Mouse (Mus musculus) cerebellum, postnatal 36 days (tissue): ENCODE data around the gene Aldh1l1.

Source experiments
- DNase-seq, 2 experiments: peaks; one replicate each; pipeline ENCODE4 v3.0.0; 2021 to 2022; ENCODE audit warnings: mixed read lengths in 2 of 2

Aldh1l1 gene

DNA sequence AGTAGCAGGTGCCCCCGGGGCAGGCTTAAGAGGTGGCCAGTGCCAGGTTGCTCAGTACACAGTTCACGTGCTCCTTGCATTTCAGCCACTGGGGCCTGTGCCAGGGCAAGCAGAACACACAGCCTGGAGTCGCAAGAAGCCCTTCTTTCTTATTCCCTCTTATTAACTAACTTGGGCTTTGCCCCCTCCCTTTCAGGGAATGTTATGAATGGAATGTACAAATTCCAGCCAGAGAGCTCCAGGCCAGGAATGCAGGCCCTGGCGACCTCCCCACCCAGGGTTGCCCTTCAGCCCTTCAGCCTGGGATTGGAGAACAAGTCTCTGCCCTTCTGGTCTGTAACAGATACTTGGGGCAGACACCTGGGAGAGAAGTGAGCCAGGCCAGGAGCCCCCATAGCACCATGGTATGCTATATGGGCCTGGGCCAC lies 22.0 kb downstream of the Aldh1l1 start:
- peak; percentile 23 to 25 for DNase-seq

- DNase-seq, result peak; percentile 43 to 46
Observed at GRCm38 (mm10) chr6:90509085-90509484, 22.9 kb downstream of the Aldh1l1 start.

DNA sequence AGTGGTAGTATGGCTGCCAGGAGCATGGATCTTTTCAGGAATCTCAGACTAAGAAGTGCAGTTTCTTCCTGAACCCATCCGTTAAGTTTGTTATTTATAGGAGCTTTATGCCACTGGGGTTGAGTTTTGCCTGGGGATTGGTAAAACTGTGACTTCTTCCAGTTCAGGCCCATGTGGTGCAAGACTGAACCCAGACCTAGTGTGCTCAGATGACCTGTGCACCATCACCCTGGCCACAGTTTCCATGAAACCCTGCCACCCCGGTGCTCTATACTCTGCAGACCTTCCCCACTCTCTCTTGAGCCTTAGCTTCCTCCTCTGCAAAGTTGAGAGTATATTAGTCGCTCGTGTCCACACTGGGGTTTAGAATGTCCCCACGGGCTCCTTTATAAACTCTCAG lies 26.2 kb downstream of the Aldh1l1 start:
- DNase-seq, result no peak

DNA sequence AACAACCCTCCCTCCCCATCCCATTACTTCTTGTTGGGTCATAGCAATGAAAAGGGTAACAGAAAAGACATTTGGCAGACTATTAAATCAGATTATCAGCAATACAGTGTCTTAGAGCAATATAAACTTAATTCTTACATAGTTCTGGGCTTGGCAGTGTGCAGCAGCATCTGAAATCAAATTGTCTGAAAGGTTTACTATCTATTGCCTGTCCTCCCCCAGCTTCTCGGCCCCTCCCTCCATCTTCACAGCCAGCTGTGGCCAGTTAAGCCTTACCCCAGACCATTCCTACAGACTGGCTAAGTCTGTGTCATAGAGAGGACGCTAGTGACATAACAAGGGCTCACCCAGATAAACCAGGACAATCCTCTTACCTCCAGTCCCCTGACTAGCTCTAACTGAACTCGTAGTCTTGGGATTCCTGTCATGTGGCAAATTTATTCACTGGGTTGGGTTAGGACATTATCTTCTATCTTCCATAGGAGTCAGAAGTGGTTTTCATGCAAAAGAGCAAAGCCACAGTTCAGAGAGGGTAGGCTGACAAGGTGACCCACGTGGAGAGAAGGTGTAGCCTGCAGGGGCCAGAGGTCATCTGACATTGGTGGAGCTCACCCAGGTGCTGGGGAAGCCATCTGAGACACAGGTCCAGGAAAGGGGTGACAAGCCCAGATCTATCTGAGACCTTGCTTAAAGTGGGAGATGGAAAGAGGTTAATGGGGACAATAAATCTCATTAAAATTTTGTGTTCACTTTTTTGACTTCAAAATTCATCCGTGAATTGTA lies 27.0 kb downstream of the Aldh1l1 start:
- DNase-seq, result no peak

- no peak for DNase-seq
Observed at GRCm38 (mm10) chr6:90514369-90514768, 28.1 kb downstream of the Aldh1l1 start.

DNA sequence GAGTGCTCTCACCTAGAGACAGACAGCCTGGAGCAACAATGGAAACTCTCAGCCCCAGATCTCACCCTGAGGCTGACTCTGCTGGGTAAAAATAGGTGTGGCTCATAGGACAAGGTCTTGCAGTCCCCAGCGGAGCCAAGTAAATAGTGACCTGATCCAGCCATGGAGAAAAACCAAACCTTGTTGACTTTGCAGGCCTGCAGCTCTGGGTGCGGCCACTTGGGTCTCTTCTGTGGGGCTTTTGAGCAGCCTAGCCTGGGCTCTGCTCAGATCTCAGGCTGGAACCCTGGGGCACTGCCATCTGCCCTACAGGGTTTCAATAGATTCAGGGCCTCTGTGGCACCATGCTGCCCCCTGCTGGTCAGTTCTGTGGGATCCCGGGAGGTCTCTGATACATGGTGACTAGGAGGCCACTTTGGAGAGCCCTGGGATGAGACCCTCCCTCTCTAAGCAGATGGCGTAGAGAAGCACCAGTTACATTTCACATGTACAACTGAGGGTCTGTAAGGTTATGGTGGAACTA lies 28.7 kb downstream of the Aldh1l1 start:
- DNase-seq, result peak; percentile 97 to 98

DNA sequence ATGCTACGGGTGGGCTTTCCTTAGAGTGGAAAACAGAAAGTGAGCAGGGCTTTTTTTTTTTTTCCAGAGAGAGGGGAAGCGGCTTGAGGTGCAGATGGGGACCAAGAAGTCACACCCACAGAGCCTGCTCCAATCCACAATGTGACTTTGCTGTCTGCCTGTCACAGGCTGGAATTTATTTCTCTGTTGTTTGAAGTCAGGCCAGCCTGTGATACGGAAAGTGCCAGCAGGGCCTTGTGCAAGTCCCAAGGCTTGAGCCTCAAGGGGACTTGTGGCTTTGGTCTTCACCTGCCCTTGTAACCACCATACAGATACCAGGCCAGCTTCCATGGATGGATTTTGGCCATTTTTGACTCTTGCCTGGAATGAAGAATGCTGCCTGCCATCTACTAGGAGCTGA lies 32.7 kb downstream of the Aldh1l1 start:
- DNase-seq, result no peak

- DNase-seq, result no peak
Observed at GRCm38 (mm10) chr6:90519375-90519774, 33.1 kb downstream of the Aldh1l1 start.

DNA sequence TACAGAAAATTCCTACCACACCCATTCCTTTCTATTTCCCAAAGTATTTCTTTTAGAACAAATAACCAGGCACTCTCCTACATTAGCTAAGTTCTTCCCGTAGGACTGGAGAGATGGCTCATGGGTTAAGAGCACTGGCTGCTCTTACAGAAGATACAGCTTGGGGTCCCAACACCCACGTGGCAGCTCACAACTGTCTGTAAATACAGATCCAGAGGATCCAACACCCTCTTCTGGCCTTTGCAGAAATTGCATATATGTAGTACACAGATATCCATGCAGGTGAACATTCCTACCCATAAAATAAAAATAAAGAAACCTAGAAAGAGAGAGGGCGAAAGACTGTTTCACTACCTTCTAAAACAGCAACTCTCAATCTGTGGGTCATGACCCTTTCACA lies 40.2 kb downstream of the Aldh1l1 start:
- no peak for DNase-seq

- DNase-seq, result no peak
Observed at GRCm38 (mm10) chr6:90529461-90530046, 43.3 kb downstream of the Aldh1l1 start.

GRCm38 (mm10) chr6:90532575-90533190 lies 46.5 kb downstream of the Aldh1l1 start:
- no peak for DNase-seq

DNA sequence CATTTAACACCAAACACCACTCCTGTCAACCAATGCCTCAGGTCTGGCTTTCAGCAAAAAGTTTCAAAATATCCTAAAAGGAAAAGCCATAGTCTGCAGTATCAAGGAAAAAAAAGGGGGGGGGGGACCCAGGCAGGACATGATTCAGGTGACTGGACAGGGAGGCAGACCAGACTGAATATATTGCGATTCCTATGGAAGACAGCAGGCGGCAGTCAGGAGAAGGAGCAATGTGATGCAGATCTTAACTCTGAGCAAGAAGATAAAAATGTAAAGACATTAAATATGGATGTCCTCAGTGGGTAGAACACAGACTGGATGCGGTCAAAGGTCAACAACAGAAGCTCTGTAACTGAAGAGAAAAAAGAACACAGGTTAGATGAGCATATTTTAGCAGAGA lies 47.3 kb downstream of the Aldh1l1 start:
- DNase-seq, result no peak

- peak; percentile 81 to 82 for DNase-seq
Observed at GRCm38 (mm10) chr6:90534701-90535475, 48.7 kb downstream of the Aldh1l1 start.

DNA sequence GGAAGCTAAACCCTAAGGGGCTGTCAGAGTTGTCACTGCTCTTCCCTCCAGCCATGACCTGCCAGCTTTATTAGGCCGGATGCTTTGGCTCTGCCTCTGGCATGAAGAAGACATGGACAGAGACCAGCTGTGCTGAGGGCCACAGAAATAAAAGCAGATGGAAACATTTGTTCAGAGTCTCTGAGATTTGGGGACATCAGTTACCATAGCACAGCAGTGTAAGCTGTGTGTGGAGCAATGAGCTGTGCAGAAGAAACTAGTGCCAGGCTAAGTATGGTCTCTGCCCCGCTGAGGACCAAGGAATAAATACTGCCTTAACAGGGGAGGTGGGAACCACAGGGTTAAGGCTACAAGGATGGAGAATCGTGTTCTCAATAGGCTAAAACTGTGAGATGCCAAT lies 50.6 kb downstream of the Aldh1l1 start:
- DNase-seq, result no peak

DNA sequence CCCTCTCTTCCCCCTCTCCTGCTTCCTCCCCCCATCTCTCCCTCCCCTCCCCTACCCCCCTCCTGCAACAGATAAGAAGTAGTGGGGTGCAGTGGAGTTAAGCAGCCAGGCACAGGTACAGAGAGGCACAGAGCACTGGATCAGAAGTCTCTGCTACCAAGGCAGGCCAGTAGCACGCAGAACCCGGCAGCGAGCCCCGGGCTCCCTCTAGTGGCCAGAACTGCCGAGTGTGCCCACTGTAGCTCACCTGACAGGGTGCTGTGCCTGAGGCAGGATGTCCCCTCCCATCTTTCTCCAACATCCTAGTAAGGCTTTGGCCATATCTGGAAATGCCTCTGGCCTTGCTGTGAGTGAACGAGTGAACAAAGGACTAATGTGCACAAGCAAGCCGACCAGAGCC lies 51.7 kb downstream of the Aldh1l1 start:
- DNase-seq, result peak; percentile 93 to 94

DNA sequence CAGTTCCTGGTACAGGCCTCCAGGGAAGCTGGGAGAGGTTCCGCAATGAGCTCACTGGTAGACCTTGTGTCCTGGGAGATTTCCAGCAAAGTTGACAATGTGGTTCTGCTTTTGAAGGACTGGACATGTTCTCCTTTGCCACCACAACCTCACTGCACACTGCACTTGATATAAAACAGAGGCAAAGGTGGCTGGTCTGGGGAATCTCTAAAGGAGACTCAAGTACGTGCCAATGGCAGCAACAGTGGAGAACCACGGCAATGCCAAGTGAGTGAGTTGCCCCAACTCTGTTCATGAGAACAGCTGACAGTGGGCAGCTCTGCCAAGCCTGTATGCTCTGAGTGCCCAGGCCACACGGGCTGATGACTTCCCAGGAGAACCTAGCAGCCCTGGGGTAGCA lies 53.0 kb downstream of the Aldh1l1 start:
- DNase-seq, result no peak

DNA sequence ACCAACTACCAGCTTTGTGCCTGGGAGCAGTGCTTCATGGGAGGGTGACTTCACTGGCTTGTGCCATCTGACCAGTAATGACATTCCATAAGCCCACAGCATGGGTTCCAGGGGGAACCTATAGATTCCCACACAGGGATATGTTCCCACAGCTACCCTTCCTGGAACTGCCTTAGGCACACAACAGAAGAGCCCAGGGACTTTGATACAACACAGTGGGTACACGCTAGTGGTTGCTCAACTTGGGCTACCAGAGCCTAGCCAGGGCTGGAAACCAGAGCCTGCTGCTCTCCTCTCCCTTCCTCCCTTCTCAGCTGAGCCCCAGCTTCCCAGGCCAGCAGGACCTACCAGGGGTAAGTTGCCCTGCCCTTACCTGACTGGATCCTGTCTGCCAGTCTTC lies 54.3 kb downstream of the Aldh1l1 start:
- DNase-seq, result no peak

- DNase-seq, result no peak
Observed at GRCm38 (mm10) chr6:90541367-90541772, 55.1 kb downstream of the Aldh1l1 start.

DNA sequence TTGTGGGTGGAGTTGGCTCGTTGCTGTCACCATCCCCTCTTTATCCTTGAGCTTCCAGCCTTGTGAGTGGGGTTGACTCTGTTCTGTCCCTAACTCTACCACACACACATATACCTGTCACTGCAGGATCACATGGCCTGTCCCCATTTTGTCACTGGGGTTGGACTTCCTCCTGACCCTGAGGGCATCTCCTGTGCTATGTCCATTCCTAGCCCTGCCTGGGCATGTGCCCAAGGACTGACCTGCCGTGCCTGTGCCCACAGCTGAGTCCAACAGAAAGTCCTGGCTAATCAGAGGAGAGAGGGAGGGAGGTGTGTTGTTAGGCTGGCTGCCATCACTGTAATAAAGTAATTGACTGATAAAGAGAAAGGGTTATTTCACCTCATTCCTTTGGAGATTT lies 58.2 kb downstream of the Aldh1l1 start:
- no peak for DNase-seq

DNA sequence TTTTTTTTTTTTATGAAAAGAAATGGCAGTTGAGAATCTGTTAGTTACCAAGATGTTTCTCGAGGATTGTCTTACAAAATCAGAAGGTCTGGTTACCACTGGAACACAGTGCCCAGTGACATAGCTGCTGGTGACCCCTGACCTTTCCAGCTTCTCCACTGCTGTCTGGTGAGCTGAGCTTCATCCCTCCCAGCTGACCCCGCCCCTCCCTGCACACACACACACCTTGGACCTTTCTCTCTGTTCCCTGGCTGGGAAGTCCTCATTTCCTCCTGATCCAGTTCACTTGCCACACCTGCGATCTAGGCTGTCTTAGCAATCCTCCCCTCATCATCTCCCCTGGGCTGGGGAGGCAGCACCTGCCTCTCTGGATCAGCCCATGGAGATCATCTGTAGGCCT lies 60.0 kb downstream of the Aldh1l1 start:
- no peak for DNase-seq

- no peak for DNase-seq
Observed at GRCm38 (mm10) chr6:90547041-90547440, 60.8 kb downstream of the Aldh1l1 start.

- no peak for DNase-seq
Observed at GRCm38 (mm10) chr6:90550161-90550912, 64.1 kb downstream of the Aldh1l1 start.
